Mouse (Mus musculus) neural tube, embryonic 14.5 days (tissue): ENCODE measurements at regions not wholly inside any gene's neighbourhood (a gene's known extent, or its start where the extent isn't known, plus 50 kb on each side); places are given as distances from the start of the nearest gene placed in this dataset.

Source experiments
- ATAC-seq: fragments of 200-750 bp; cut with Nextera tagmentation; 2 replicates; pipeline ENCODE4 v1.8.0; 2017; ENCODE audit warnings: low read depth, mild to moderate bottlenecking, moderate TSS enrichment, moderate library complexity
- H3K27ac ChIP-seq: fragments of 300-500 bp; sonication (generic); 2 replicates; pipeline ENCODE4 v1.5.1; 2014; ENCODE audit warnings: low read depth, mild to moderate bottlenecking, control low read depth, low read length, moderate library complexity, mixed read lengths
- H3K27me3 ChIP-seq: fragments of 300-500 bp; sonication (generic); 2 replicates; pipeline ENCODE4 v1.6.1; 2014; ENCODE audit warnings: low read length; ENCODE audit not compliant: control insufficient read depth, insufficient read depth
- H3K36me3 ChIP-seq: fragments of 300-500 bp; sonication (generic); 2 replicates; pipeline ENCODE4 v1.6.1; 2014; ENCODE audit warnings: low read length, mixed read lengths; ENCODE audit not compliant: control insufficient read depth, insufficient read depth
- H3K4me1 ChIP-seq: fragments of 300-500 bp; sonication (generic); 2 replicates; pipeline ENCODE4 v1.6.1; 2014; ENCODE audit warnings: low read length; ENCODE audit not compliant: control insufficient read depth, insufficient read depth
- H3K4me2 ChIP-seq: fragments of 300-500 bp; sonication (generic); 2 replicates; pipeline ENCODE4 v1.6.1; 2014; ENCODE audit warnings: mild to moderate bottlenecking, low read depth, low read length, control low read depth
- H3K4me3 ChIP-seq: fragments of 300-500 bp; sonication (generic); 2 replicates; pipeline ENCODE4 v1.5.1; 2014; ENCODE audit warnings: low read depth, low read length, control low read depth, mixed read lengths
- H3K9ac ChIP-seq: fragments of 300-500 bp; sonication (generic); replicated peaks from 2 replicates; pipeline ENCODE4 v1.6.1; 2014; ENCODE audit warnings: low read depth, mild to moderate bottlenecking, control low read depth, low read length, mixed read lengths
- H3K9me3 ChIP-seq: fragments of 300-500 bp; sonication (generic); 2 replicates; pipeline ENCODE4 v1.6.1; 2016; ENCODE audit warnings: low read length; ENCODE audit not compliant: control insufficient read depth
- WGBS: fragments of 180-500 bp; shearing (Covaris S2); extraction: QIAGEN DNeasy Blood & Tissue Kit; methylation state at CpG from one replicate; pipeline ENCODE4 v1.1.7; 2014; 5-methylcytosine and 5-hydroxymethylcytosine counted together

DNA sequence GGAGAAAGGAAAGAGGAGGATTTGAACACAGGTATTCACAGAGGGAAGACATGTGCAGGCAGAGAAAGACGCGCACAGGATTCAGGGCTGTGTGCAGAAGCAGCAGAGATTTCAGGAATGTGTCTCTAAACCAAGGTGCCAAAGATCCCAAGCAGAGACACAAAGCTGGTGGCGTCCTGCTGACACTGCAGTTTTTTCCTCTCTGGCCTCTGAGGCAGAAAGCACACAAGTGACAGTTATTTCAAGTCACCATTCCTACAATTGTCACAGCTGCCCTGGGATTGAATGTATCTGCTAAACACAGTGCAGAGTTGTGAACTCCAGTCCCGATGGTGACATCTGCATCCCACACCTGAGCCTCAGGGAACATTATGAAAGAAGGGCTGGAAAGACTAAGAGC is 107.1 kb upstream of the Slc22a12 start:
- Histone ChIP-seq H3K27me3 (no peaks in the 10 kb centered on the region), H3K9ac (no peak overlapping the region), H3K4me2 (no peak overlapping the region), H3K27ac (no peak overlapping the region), H3K4me3 (no peak overlapping the region), H3K9me3 (0 out of 2 replicates have a peak, but pooled peaks cover 2% of the 10 kb centered on the region), H3K36me3 (no peaks in the 10 kb centered on the region), H3K4me1 (no peaks in the 10 kb centered on the region)
- ATAC-seq: no peak
- WGBS: 86% methylated on average over 4 of the region's 4 CpGs

DNA sequence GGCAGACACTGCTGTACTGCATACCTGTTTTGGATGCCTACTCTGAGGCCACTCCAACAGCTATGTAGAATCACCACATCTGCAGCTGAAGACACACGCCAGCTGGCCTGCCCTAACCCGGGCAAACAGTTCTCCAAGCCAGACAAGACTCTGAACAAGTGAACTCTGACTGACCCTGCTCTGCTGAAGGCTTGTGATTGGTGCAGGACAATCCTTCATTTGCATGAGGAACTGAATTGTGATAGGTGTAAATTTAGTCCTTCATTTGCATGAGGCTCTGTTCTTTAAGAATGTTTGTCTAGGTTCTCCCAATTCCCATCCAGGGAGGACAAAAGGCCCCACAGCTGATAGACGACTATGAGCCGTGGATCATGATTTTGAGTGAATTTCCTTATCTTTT is 104.9 kb upstream of the Slc22a12 start:
- no peak overlapping the region for H3K4me3 ChIP-seq
- ATAC-seq: no peak
- no peaks in the 10 kb centered on the region for H3K4me1 ChIP-seq
- H3K9me3 ChIP-seq: no peaks in the 10 kb centered on the region
- no peak overlapping the region for H3K4me2 ChIP-seq
- H3K27ac ChIP-seq: no peak overlapping the region
- WGBS: 88% methylated on average over 4 of the region's 4 CpGs
- no peaks in the 10 kb centered on the region for H3K27me3 ChIP-seq
- H3K36me3 ChIP-seq: no peaks in the 10 kb centered on the region
- H3K9ac ChIP-seq: no peak overlapping the region

DNA sequence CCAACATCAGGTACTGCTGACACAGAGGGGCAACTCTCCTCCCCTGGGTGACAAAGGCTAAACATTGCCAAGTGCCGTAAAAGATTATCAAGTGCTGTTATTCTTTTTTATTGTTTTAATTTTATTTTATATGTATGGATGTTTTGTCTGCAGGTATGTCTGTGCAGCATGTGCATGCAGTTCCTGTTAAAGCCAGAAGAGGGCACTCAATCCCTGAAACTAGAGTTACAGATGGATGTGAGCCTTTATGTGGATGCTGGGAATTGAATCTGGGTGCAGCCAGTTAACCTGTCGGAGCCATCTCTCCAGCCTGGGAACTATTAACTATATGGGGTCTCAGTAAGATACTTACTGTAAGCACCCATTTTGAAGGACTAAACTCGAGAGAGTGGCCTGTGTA is 104.4 kb upstream of the Slc22a12 start:
- no peaks in the 10 kb centered on the region for H3K4me1 ChIP-seq
- no peak overlapping the region for H3K4me2 ChIP-seq
- 96% methylated on average over 3 of the region's 3 CpGs for WGBS
- H3K36me3 ChIP-seq: no peaks in the 10 kb centered on the region
- H3K9me3 ChIP-seq: no peaks in the 10 kb centered on the region
- H3K27ac ChIP-seq: no peak overlapping the region
- H3K9ac ChIP-seq: no peak overlapping the region
- no peak overlapping the region for H3K4me3 ChIP-seq
- no peaks in the 10 kb centered on the region for H3K27me3 ChIP-seq
- no peak for ATAC-seq

DNA sequence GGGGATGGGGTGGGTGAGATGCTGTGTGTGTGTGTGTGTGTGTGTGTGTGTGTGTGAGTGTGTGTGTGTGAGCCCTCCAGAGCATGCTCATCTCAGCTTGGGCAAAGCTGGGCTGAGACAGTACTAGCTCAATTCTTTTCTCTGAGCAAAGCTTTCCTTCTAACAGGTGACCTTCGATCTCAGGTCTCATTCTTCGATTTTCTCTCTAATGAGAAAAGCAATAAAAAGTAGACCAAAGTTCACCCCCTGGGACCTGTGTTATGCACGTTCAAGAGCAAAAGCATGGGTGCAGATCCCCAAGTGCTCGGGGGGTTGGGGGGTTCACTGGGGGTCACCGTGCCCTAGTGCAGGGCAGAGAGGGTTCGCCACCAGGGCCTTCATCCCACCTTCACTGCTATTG is 103.1 kb upstream of the Slc22a12 start:
- Histone ChIP-seq H3K9ac (no peak overlapping the region), H3K27ac (no peak overlapping the region), H3K4me3 (no peak overlapping the region), H3K9me3 (no peaks in the 10 kb centered on the region), H3K27me3 (no peaks in the 10 kb centered on the region), H3K36me3 (no peaks in the 10 kb centered on the region), H3K4me2 (no peak overlapping the region), H3K4me1 (no peaks in the 10 kb centered on the region)
- WGBS: 93% methylated on average over 6 of the region's 6 CpGs
- no peak for ATAC-seq

DNA sequence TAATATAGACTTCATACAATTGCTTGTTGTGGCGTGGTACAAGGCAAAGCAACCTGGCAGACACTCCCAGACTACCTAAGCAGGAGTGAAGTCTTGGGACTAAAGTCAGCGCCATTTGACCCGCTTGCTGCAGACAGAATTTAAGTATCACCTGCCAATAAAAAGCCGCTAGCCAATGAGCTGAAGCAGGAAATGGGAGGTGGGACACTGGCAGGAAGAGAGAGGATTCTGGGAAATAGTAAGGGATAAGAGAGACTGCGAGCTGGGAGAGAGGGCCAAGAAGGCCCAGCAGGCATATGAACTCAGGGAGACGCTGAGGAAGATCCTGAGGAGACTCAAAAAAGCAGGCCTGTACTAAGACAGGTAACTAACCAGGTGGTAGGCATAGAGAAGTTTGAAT is 102.0 kb upstream of the Slc22a12 start:
- Histone ChIP-seq H3K36me3 (no peaks in the 10 kb centered on the region), H3K4me2 (no peak overlapping the region), H3K27ac (no peak overlapping the region), H3K9me3 (no peaks in the 10 kb centered on the region), H3K4me3 (no peak overlapping the region), H3K9ac (no peak overlapping the region), H3K27me3 (no peaks in the 10 kb centered on the region), H3K4me1 (no peaks in the 10 kb centered on the region)
- ATAC-seq: no peak
- 82% methylated on average over 6 of the region's 6 CpGs for WGBS

DNA sequence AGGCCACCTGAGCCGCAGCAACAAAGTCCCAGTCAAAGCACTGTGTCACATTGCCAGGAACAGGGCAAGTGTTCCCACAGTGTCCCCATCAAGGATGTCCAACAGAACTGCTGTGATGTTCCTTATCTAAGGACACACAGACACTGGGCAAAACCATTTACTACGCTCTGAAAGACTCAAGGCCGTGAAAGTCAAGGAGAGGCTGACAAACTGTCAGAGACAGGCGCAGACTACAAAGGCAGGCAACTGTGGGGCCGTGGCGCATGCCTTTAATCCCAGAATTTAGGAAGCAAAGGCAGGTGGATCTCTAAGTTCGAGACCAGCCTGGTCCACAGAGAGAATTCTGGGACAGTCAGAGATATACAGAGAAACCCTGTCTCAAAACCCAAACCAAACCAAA is 96.8 kb upstream of the Slc22a12 start:
- ATAC-seq: no peak
- H3K27ac ChIP-seq: no peak overlapping the region
- H3K4me1 ChIP-seq: no peaks in the 10 kb centered on the region
- no peak overlapping the region for H3K9ac ChIP-seq
- H3K4me3 ChIP-seq: no peak overlapping the region
- H3K9me3 ChIP-seq: no peaks in the 10 kb centered on the region
- no peaks in the 10 kb centered on the region for H3K27me3 ChIP-seq
- H3K4me2 ChIP-seq: no peak overlapping the region
- WGBS: 82% methylated on average over 7 of the region's 7 CpGs
- no peaks in the 10 kb centered on the region for H3K36me3 ChIP-seq

DNA sequence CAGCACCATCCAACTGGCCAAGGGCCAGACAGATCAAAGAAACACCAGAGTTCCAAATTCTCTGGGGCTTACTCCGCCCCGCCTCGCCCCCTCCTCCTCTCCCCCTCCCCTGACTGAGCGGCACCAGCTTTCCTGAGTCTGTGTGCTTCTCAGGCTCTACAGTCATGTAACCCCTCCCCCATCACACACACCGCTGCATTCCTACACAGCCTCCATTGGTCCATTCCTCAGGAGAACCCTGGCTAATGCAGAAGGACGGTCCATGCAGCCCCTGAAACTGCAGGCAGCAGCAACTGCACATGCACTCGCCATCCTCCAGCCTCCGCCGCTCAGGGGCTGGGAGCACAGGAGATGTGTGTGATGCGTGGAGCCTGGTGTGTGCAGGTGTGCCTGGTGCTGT is 90.6 kb upstream of the Slc22a12 start:
- Histone ChIP-seq H3K4me3 (no peak overlapping the region), H3K9me3 (no peaks in the 10 kb centered on the region), H3K36me3 (no peaks in the 10 kb centered on the region), H3K27me3 (no peaks in the 10 kb centered on the region), H3K9ac (no peak overlapping the region), H3K4me1 (no peaks in the 10 kb centered on the region), H3K4me2 (no peak overlapping the region), H3K27ac (no peak overlapping the region)
- 47% methylated on average over 10 of the region's 10 CpGs for WGBS
- peak; percentile 54; the same call in 1 of the 2 replicates for ATAC-seq

DNA sequence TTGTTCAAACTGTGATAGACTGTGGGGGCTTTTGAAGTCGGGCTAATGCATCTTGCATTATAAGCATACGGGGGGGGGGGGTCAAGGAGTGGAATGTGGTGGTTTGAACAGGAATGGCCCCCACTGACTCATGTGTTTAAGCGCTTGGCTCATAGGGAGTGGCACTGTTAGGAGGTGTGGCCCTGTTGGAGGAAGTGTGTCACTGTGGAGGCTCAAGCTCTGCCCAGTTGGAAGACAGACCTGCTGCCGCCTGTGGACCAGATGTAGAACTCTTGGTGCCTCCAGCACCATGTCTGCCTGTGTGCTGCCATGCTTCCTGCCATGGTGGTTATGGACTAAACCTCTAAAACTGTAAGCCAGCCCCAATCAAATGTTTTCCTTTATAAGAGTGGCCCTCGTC is 89.0 kb upstream of the Slc22a12 start:
- no peak overlapping the region for H3K4me3 ChIP-seq
- H3K9ac ChIP-seq: no peak overlapping the region
- no peaks in the 10 kb centered on the region for H3K4me1 ChIP-seq
- ATAC-seq: no peak
- H3K27me3 ChIP-seq: no peaks in the 10 kb centered on the region
- H3K9me3 ChIP-seq: no peaks in the 10 kb centered on the region
- no peak overlapping the region for H3K4me2 ChIP-seq
- no peaks in the 10 kb centered on the region for H3K36me3 ChIP-seq
- WGBS: 87% methylated on average over 5 of the region's 5 CpGs
- H3K27ac ChIP-seq: no peak overlapping the region

DNA sequence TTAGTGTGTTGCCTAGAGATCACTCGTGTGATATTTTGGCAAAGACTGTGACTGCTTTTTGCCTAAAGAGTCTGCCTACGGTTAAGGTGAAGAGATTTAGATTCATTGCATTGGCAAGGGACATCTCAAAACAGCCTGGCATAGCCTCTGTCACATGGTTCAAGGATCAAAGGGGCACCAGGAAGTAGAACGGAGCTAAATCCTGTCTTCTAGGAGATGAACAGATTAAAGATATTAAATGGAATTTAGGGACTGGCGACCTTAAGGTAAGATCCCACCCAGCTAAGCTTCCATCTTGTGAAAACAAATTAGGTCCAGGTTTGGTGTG is 87.7 kb upstream of the Slc22a12 start:
- no peaks in the 10 kb centered on the region for H3K36me3 ChIP-seq
- H3K27me3 ChIP-seq: no peaks in the 10 kb centered on the region
- WGBS: 85% methylated on average over 4 of the region's 4 CpGs
- H3K9me3 ChIP-seq: no peaks in the 10 kb centered on the region
- H3K4me2 ChIP-seq: no peak overlapping the region
- ATAC-seq: no peak
- no peak overlapping the region for H3K9ac ChIP-seq
- no peak overlapping the region for H3K27ac ChIP-seq
- no peak overlapping the region for H3K4me3 ChIP-seq
- no peaks in the 10 kb centered on the region for H3K4me1 ChIP-seq
